Mouse (Mus musculus) thymus, postnatal 25 days (tissue): ENCODE results near the gene Zbtb9.

Experiments
- DNase-seq: peaks from one replicate; pipeline ENCODE4 v3.0.0; 2022

The Zbtb9 gene

GRCm38 (mm10) chr17:27017564-27018499 is 44.9 kb downstream of the Zbtb9 start:
- DNase-seq, result peak; percentile 93

DNA sequence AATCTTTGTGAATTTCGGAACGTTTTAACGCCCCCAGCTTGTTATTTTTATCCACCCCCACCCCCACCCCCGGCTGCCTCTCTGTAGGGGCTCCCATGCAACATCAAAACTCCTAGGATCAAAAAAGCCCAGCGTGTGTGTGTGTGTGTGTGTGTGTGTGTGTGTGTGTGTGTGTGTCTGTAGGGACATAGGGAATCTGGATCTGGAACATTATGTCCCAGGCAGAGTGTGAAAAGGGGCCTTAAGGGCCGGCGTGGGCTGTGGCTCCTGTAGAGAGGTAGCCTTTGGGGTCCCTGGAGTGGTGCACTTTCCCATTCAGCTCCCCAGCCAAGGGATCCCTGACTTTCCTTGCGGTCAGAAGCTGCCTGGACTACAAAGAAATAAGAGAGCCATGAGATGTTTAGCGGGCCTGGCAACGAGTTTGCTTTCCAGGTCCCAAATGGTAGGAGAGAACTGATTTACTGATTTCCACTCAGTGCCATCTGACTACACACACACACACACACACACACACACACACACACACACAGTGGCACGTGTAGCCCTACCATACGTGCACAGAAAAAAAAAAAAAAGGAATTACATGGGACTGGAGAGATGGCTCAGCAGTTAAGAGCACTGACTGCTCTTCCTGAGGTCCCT is 45.7 kb downstream of the Zbtb9 start:
- DNase-seq, result no peak

GRCm38 (mm10) chr17:27021076-27021475 is 48.1 kb downstream of the Zbtb9 start:
- DNase-seq, result no peak

- DNase-seq, result no peak
Measured at GRCm38 (mm10) chr17:27021736-27022135, 48.8 kb downstream of the Zbtb9 start.

DNA sequence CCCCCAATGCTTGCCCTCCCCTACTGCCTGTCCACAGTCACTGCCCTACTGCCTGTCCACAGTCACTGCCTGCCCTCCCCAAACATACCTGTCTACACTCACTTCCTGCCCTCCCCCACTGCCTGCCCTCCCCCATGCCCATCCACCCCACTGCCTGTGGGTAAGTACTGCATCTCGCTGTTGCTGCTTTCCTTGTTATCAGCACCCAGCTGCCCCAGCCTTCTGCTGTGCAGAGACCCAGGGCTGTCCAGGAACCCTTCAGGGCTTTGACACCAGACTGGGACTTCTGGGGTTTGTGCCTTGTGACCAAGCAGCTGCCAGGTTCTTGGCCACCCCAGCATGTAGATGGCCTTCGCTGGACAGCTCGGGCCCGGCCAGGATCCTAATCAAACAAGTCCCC is 50.4 kb downstream of the Zbtb9 start:
- DNase-seq, result no peak

DNA sequence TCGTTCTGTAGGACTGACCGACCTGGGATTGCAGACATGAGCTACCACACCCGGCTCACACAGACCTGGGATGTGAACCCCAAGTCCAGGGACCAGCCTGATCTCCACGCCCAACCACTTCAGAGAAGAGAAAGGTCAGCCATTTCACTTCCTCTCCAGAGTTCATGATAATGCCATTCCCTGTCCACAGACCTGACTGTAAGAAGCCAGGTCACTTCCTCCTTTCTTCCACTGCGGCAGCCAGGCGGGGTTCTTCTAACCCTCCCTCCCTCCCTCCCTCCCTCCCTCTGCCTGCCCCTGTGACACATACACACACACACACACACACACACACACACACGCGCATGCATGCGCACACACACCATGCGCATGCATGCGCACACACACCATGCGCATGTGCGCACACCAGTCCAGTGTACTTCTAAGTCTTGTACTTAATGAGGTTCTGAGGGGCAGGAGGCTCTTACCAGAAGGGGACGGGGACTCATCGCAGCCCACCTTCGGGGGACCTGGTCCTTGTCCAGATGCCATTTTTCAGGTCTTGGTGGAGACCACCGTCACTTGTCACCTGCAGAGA is 52.4 kb downstream of the Zbtb9 start:
- no peak for DNase-seq

- DNase-seq, result no peak
Measured at GRCm38 (mm10) chr17:27025951-27026350, 53.0 kb downstream of the Zbtb9 start.

DNA sequence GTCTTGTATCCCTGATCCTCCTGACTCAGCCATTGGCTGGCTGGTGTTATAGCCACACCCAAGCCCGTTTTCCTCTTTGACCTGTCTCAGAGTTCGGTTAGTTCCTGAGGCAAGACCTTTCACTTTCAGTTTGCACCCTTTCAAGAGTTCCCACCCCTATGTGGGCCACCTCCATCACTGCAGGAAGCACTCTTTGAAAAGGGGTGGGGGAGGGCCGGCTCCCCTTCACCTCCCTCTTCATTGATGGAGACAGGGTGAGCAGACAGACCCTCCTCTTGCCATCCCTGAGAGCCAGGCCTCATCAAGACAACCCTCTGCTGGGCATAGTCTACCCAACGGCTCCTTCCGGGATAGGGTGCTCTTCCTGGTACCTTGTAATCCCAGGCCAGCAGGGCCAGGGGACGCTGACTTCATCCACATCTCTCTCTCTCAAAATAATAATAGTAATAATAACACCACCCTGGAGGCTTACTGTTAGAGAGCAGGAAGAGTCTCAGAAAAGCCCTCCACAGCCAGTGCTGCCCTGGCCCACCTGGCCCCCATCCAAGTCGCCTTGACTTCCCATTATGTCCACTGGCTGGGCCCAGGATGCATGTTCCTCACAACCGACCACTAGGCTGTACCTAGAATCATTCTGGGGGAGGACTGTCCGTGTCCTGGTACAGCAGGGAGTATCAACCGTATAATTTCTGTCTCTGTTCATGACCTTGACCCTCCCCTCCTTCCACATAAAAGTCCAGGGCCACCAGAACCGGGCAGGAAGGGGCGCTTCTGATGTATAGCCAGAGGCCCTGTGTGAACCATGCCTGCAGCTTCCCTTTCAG is 54.7 kb downstream of the Zbtb9 start:
- DNase-seq, result peak; percentile 71

GRCm38 (mm10) chr17:27028284-27028795 is 55.4 kb downstream of the Zbtb9 start:
- DNase-seq, result peak; percentile 90

DNA sequence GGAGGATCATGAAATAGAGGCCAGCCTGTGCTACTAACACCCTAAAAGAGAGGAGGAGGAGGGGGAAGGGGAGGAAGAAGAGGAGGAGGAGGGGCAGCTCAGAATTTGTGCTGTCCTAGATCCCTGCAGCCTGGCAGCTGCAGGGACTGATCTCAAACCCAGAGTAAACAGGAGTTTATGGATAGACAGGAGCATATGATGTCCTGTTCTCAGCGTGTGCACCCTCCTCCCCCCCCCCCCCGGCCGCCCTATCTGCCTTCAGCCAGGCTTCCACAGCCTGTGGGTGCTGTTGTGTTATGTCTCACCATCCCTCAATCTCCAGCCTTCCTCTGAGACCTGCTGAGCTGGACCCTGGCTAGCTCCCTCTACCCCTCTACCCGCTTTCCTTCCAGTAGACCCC is 55.9 kb downstream of the Zbtb9 start, which contains the start of gene Bak1:
Gene Bak1, minus strand, starts transcription at position 101 of the 400 bp plus-strand sequence.
- DNase-seq, result no peak

DNA sequence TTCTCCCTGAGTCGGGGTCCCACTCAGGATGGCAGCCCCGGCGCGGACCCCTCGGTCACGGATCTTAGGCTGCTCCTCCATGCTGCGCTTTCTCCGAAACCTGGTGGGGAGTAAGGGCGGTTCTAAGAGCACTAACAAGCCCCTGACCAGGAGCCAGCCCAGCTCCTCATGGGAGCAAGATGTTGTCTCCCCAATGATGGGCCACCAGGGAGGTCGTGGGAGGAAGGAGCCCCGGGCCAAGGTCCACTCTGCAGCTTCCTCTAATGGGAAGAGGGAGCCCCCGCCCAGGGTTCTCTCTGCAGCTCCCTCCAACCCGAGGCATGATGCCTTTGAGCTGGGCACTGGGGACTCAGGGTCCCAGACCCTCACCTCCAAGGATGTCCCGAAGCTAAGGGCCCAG is 56.5 kb downstream of the Zbtb9 start:
- DNase-seq, result no peak

- no peak for DNase-seq
Measured at GRCm38 (mm10) chr17:27030896-27031295, 57.9 kb downstream of the Zbtb9 start.

DNA sequence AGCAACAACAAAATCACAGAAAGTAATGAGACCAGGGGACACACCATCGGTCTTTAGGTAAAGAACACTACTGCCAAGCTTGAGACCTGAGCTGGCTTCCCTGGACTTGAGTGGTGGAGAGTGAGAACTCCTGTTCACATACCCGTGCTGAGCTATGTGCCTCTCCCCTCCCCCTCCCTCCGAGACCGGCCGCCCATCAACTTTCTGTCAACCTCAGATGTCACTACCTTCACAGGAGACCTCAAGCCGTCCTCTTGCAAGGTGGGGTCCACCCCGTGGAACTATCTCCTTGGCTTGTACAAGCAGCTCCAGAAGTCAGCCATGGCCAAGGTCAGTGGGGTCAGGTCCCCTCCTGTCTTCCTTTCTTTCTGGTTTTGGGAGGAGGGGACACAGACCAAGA is 59.4 kb downstream of the Zbtb9 start:
- no peak for DNase-seq

GRCm38 (mm10) chr17:27032869-27033268 is 59.9 kb downstream of the Zbtb9 start:
- DNase-seq, result peak; percentile 81

DNA sequence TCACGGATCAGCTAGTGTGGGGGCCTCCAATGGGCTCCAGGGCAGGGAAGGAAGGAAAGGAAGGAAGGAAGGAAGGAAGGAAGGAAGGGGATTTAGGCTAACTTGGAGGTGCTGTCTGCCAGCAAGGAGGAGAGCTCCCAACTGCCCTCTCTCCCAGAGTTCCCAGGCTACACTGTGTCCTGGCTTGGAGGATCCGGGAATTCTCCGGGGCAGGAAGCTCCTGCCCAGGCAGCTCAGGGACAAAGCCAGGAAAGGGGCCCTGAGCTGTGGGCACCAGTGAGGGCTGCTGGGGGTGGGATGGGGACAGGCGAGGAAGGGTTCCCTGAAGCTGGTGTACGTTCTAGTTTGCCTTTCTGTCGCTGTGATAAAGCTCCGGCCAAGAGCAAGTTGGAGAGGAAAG is 63.5 kb downstream of the Zbtb9 start:
- no peak for DNase-seq

- no peak for DNase-seq
Measured at GRCm38 (mm10) chr17:27038335-27039050, 65.5 kb downstream of the Zbtb9 start.

DNA sequence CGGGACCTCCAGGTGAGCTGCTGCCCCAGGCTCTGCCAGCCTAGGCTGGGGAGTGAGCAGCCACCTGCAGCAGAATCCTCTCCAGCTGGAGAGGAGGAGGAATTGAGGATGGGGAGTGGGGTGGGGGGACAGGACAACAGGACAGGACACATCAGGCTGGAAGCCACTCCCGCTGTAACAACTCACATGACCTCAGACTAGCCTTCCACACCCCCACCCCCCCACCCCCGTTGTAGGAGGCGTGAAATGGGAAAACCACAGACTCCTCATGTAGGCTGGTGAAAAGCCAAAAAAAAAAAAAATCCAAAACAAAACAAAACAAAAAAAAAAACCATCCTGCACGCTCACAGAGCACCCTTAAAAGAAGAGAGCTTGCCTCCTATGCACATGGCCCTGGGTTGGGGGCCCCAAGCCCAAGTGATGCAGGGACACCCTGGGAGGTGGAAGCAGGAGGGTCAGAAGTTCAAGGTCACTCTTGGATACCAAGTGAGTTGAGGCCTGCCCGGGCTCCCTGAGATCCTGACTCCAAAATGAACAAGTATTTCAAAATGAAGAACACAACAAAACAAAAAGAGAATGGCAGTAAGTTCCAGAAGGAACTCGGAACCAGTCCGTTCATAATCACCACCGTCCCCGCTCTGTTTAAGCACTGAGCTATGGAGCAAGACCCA is 66.6 kb downstream of the Zbtb9 start:
- DNase-seq, result no peak

GRCm38 (mm10) chr17:27040304-27041045 is 67.5 kb downstream of the Zbtb9 start:
- DNase-seq, result peak; percentile 57

- DNase-seq, result no peak
Measured at GRCm38 (mm10) chr17:27041046-27041786, 68.2 kb downstream of the Zbtb9 start.

GRCm38 (mm10) chr17:27041787-27042055 is 68.8 kb downstream of the Zbtb9 start:
- DNase-seq, result no peak
